Mouse (Mus musculus): ENCODE results near the gene Tesc.

- TF ChIP-seq TCF12 (IDR thresholded peaks at IDR 0.05; ENCODE audit: low read depth, low read length) (no peak), NRF1 (IDR thresholded peaks at IDR 0.05; ENCODE audit: low read depth, low read length) (no peak), EP300 (IDR thresholded peaks at IDR 0.05; ENCODE audit: low read length) (no peak), CTCF (conservative IDR thresholded peaks at IDR 0.05 in 1 of 2, IDR thresholded peaks at IDR 0.05 in 1 of 2; ENCODE audit: low read depth in 2 of 2, low read length in 2 of 2) (no peak), ZKSCAN1 (IDR thresholded peaks at IDR 0.05; ENCODE audit: borderline replicate concordance, low read depth, low read length) (no peak)
These were observed 24.6 kb downstream of the Tesc start for GRCm38 (mm10) chr5:118051981-118052662.

All from CH12.LX (cell line).